Mouse (Mus musculus): Measurements from ENCODE around the gene Wfdc3.

Gene Wfdc3

GRCm38 (mm10) chr2:164745843-164746479, at the start of gene Wfdc3, which contains the start of gene Dnttip1:
Gene Wfdc3, minus strand, starts transcription at chr2:164745931.
Gene Dnttip1, plus strand, starts transcription at chr2:164745983.
- peak; percentile 75 for DNase-seq (ENCODE audit: extremely low spot score, low read depth, low spot score)

GRCm38 (mm10) chr2:164794293-164794692, 48.6 kb upstream of the Wfdc3 start:
- DNase-seq (ENCODE audit: extremely low spot score, low read depth, low spot score) = peak; percentile 70

- no peak for DNase-seq (ENCODE audit: extremely low spot score, low read depth, low spot score)
Observed at GRCm38 (mm10) chr2:164793772-164794171, 48.0 kb upstream of the Wfdc3 start.

GRCm38 (mm10) chr2:164793236-164793635, 47.5 kb upstream of the Wfdc3 start:
- no peak for DNase-seq (ENCODE audit: extremely low spot score, low read depth, low spot score)

- no peak for DNase-seq (ENCODE audit: extremely low spot score, low read depth, low spot score)
Observed at GRCm38 (mm10) chr2:164792400-164793190, 46.9 kb upstream of the Wfdc3 start.

GRCm38 (mm10) chr2:164791841-164792261, 46.1 kb upstream of the Wfdc3 start:
- DNase-seq (ENCODE audit: extremely low spot score, low read depth, low spot score) = no peak

GRCm38 (mm10) chr2:164790451-164790850, 44.7 kb upstream of the Wfdc3 start:
- DNase-seq (ENCODE audit: extremely low spot score, low read depth, low spot score) = no peak

GRCm38 (mm10) chr2:164788411-164788810, 42.7 kb upstream of the Wfdc3 start:
- no peak for DNase-seq (ENCODE audit: extremely low spot score, low read depth, low spot score)

- no peak for DNase-seq (ENCODE audit: extremely low spot score, low read depth, low spot score)
Observed at GRCm38 (mm10) chr2:164787779-164788178, 42.0 kb upstream of the Wfdc3 start.

- no peak for DNase-seq (ENCODE audit: extremely low spot score, low read depth, low spot score)
Observed at GRCm38 (mm10) chr2:164787032-164787431, 41.3 kb upstream of the Wfdc3 start.

GRCm38 (mm10) chr2:164786388-164786885, 40.7 kb upstream of the Wfdc3 start:
- no peak for DNase-seq (ENCODE audit: extremely low spot score, low read depth, low spot score)

GRCm38 (mm10) chr2:164785481-164786387, 40.0 kb upstream of the Wfdc3 start, which contains the start of gene Snx21:
Gene Snx21, plus strand, starts transcription at chr2:164785823.
- no peak for DNase-seq (ENCODE audit: extremely low spot score, low read depth, low spot score)

- DNase-seq (ENCODE audit: extremely low spot score, low read depth, low spot score) = no peak
Observed at GRCm38 (mm10) chr2:164784869-164785420, 39.2 kb upstream of the Wfdc3 start.

GRCm38 (mm10) chr2:164783926-164784581, 38.3 kb upstream of the Wfdc3 start:
- no peak for DNase-seq (ENCODE audit: extremely low spot score, low read depth, low spot score)

GRCm38 (mm10) chr2:164781876-164782275, 36.1 kb upstream of the Wfdc3 start:
- DNase-seq (ENCODE audit: extremely low spot score, low read depth, low spot score) = no peak

- no peak for DNase-seq (ENCODE audit: extremely low spot score, low read depth, low spot score)
Observed at GRCm38 (mm10) chr2:164779481-164780086, 33.9 kb upstream of the Wfdc3 start, which contains the start of gene Tnnc2. Gene Tnnc2, minus strand, starts transcription at chr2:164779967.

GRCm38 (mm10) chr2:164778809-164779208, 33.1 kb upstream of the Wfdc3 start:
- no peak for DNase-seq (ENCODE audit: extremely low spot score, low read depth, low spot score)

- no peak for DNase-seq (ENCODE audit: extremely low spot score, low read depth, low spot score)
Observed at GRCm38 (mm10) chr2:164778015-164778287, 32.2 kb upstream of the Wfdc3 start.

GRCm38 (mm10) chr2:164777246-164778014, 31.7 kb upstream of the Wfdc3 start:
- DNase-seq (ENCODE audit: extremely low spot score, low read depth, low spot score) = no peak
